In the genomic region with DNA sequence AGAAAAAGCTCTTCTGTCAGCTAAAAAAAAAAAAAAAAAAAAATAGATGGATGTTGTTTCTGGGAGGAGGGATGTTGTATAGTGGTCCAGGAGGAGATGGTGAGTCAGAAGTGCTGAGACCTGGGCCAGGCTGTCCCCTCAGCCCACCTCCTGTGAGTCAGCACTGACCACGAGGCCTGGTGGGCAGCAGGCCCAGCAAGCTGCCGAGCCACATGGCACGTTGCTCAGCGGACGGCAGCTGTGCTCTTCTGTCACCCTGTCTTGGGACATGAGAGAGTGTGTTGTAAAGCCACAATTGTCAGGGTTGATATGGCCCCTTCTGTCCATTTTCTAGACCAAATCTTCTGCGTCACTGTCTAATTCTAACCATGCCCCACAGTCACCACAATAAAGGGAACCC, we compare ENCODE assay signal across 8 mouse cellular contexts.
A peak's percentile ranks its signal among the peaks of the same experiment; 100 is the strongest.
DNase-seq lines count a peak whose midpoint lies in the region; ATAC-seq and TF ChIP-seq lines count a peak whose summit lies in the region.
"Had no signal": no experiment of that assay in that cellular context is flagged by ENCODE, and none has a peak within 500 bp of the region (broad histone marks: within the 10 kb centered on the region; RNA-seq: fewer than 3 reads in every experiment).

No protein-coding gene starts in this region.

- DNase-seq in urinary bladder, postnatal 25 days (ENCODE audit: low spot score): peak; percentile 27
- DNase-seq in urinary bladder, postnatal 10 days (ENCODE audit: low spot score): no peak
- peak; percentile 92 for DNase-seq in gastrocnemius, adult 2 months
- DNase-seq in left cerebral cortex, postnatal 4 days: peak; percentile 75
- no peak for DNase-seq in yolk sac, embryonic 10.5 days (ENCODE audit: low spot score)
- DNase-seq in retina, embryonic 14.5 days (ENCODE audit: low spot score): no peak
- DNase-seq: kidney, adult 11 months had no signal

- intact Hi-C loops in gastrocnemius, adult 2 months (cut with DNase I): no loop called here
- intact Hi-C loops in left cerebral cortex, postnatal 4 days (cut with DNase I): no loop called here

- ATAC-seq in monocyte, adult 5-6 weeks (replicated peaks; ENCODE audit: insufficient number of reproducible peaks, low FRiP score, low TSS enrichment, poor library complexity, severe bottlenecking): no peak

- H3K4me3 ChIP-seq in gastrocnemius, adult 2 months: no peak overlapping the region

- no peak for TF ChIP-seq CTCF in gastrocnemius, adult 2 months (IDR thresholded peaks at IDR 0.05)

- peak overlapping the region; percentile 85 for H3K27ac ChIP-seq in gastrocnemius, adult 2 months

Comparison
In these comparisons a context has a peak if more than half of its experiments do, and no peak if none do; other contexts are left out.
1. DNase-seq: peak in urinary bladder, postnatal 25 days (single experiment), gastrocnemius, adult 2 months (single experiment) and left cerebral cortex, postnatal 4 days (single experiment); none in urinary bladder, postnatal 10 days (single experiment), yolk sac, embryonic 10.5 days (single experiment) and retina, embryonic 14.5 days (single experiment).